Mouse (Mus musculus) T-cell, adult 66 days (primary cell): ENCODE results near the gene Sco2. TPM values are rescaled to one million over a fixed set of nuclear protein-coding genes. Genes with fewer than 3 reads are reported as not detected.

Source experiments
- total RNA-seq, 2 experiments: library from RNA; stranded (reverse); gene quantifications; 3 replicates in 1 of 2; 4 replicates in 1 of 2; pipeline ENCODE4 v1.2.4; 2023

Sco2 gene
- 10 to 100 TPM; 23.7 to 25.2 TPM for total RNA-seq

GRCm38 (mm10) chr15:89373762-89374248, at the start of gene Sco2:
Gene Sco2 (minus strand): TSS chr15:89373846.

GRCm38 (mm10) chr15:89410118-89410517, 36.5 kb upstream of the Sco2 start, which contains the start of gene Syce3:
Gene Syce3 (minus strand): TSS chr15:89410503.

GRCm38 (mm10) chr15:89384617-89385016, 11.0 kb upstream of the Sco2 start, which contains the start of gene Klhdc7b:
Gene Klhdc7b (plus strand): TSS chr15:89384917.

GRCm38 (mm10) chr15:89378831-89379401, 5.3 kb upstream of the Sco2 start, which contains the start of gene Odf3b:
Gene Odf3b (minus strand): TSS chr15:89379282.

GRCm38 (mm10) chr15:89376957-89377356, 3.3 kb upstream of the Sco2 start, which contains the start of gene Tymp:
Gene Tymp (minus strand): TSS chr15:89377039.

GRCm38 (mm10) chr15:89355241-89356187, 18.1 kb downstream of the Sco2 start, which contains the start of the genes Lmf2 and Ncaph2:
Gene Lmf2 (minus strand): TSS chr15:89355659.
Gene Ncaph2 (plus strand): TSS chr15:89355719.

GRCm38 (mm10) chr15:89334271-89334670, 39.4 kb downstream of the Sco2 start, which contains the start of gene Miox:
Gene Miox (plus strand): TSS chr15:89334398.

GRCm38 (mm10) chr15:89322670-89323522, 50.8 kb downstream of the Sco2 start, which contains the start of gene Adm2:
Gene Adm2 (plus strand): TSS chr15:89322720.

Other genes starting within 250 kb of the Sco2 start
- gene Hdac10, start 245.1 kb downstream of the Sco2 start, total RNA-seq: 10 to 100 TPM; 23.1 to 23.6 TPM
- gene Mapk12, start 233.1 kb downstream of the Sco2 start, total RNA-seq: 1 to 10 TPM; 1.9 to 2.6 TPM
- gene Mapk11, start 224.2 kb downstream of the Sco2 start, total RNA-seq: 10 to 100 TPM; 20.9 to 25.3 TPM
- 1 to 10 TPM; 1.5 to 2.3 TPM for gene Plxnb2, start 193.1 kb downstream of the Sco2 start, total RNA-seq
- gene Dennd6b, start 177.3 kb downstream of the Sco2 start, total RNA-seq: 10 to 100 TPM; 21.4 to 24.4 TPM
- 10 to 100 TPM; 41.2 to 45.4 TPM for gene Ppp6r2, start 162.3 kb downstream of the Sco2 start, total RNA-seq
- 100 to 1,000 TPM; 419 to 453 TPM for gene Sbf1, start 58.5 kb downstream of the Sco2 start, total RNA-seq
- gene Adm2, start 51.1 kb downstream of the Sco2 start, total RNA-seq: not detected
- gene Miox, start 39.4 kb downstream of the Sco2 start, total RNA-seq: not detected
- gene Lmf2, start 18.2 kb downstream of the Sco2 start, total RNA-seq: 10 to 100 TPM; 39.9 to 50.1 TPM
- gene Ncaph2, start 18.1 kb downstream of the Sco2 start, total RNA-seq: 100 to 1,000 TPM; 111 to 131 TPM
- under 1 TPM; 0.65 to 0.76 TPM for gene Tymp, start 3.2 kb upstream of the Sco2 start, total RNA-seq
- gene Odf3b, start 5.4 kb upstream of the Sco2 start, total RNA-seq: not detected
- under 1 TPM; 0.20 to 0.30 TPM for gene Klhdc7b, start 11.1 kb upstream of the Sco2 start, total RNA-seq
- gene Syce3, start 36.7 kb upstream of the Sco2 start, total RNA-seq: not detected
- 1 to 10 TPM; 4.0 to 6.2 TPM for gene Cpt1b, start 52.0 kb upstream of the Sco2 start, total RNA-seq
- gene C730034F03Rik, start 55.7 kb upstream of the Sco2 start, total RNA-seq: 10 to 100 TPM in 1 of 2 experiments, 1 to 10 TPM in 1; 8.1 to 10.1 TPM
- gene Gm44502, start 55.9 kb upstream of the Sco2 start, total RNA-seq: under 1 TPM in 1 of 2 experiments, not detected in 1; 0.68 TPM
- gene Chkb, start 56.1 kb upstream of the Sco2 start, total RNA-seq: 100 to 1,000 TPM; 150 to 159 TPM
- under 1 TPM in 1 of 2 experiments, not detected in 1; 0.12 TPM for gene Mapk8ip2, start 80.1 kb upstream of the Sco2 start, total RNA-seq
- gene Arsa, start 103.6 kb upstream of the Sco2 start, total RNA-seq: 10 to 100 TPM; 13.5 to 15.3 TPM
- gene Shank3, start 125.8 kb upstream of the Sco2 start, total RNA-seq: 1 to 10 TPM in 1 of 2 experiments, under 1 TPM in 1; 0.86 to 2.1 TPM
- gene Acr, start 194.5 kb upstream of the Sco2 start, total RNA-seq: not detected
- 1 to 10 TPM; 1.0 to 3.3 TPM for gene Rabl2, start 218.1 kb upstream of the Sco2 start, total RNA-seq